Mouse (Mus musculus): ENCODE results near the gene Olfr213. TPM values are rescaled to one million over a fixed set of nuclear protein-coding genes. Genes with fewer than 3 reads are reported as not detected.
"Not testable (repeated sequence)": the region's sequence is repeated elsewhere in the genome, so short reads cannot be mapped to it uniquely, and the experiment has no call there.

The Olfr213 gene
- not detected in 2 replicates for polyA plus RNA-seq (2016; fragmentation: Nextera tagmentation; extraction: Ambion mirVana)

GRCm38 (mm10) chr6:116538156-116538555 is at the start of gene Olfr213:
Gene Olfr213, plus strand, starts transcription at chr6:116538456.
- H3K36me3 ChIP-seq: no peaks in the 10 kb centered on the region
- H3K27ac ChIP-seq: no peak within 1 kb of the TSS
- no peak within 1 kb of the TSS for H3K9ac ChIP-seq
- WGBS: 85% methylated on average over 1 of the region's 1 CpGs
- ATAC-seq (ENCODE audit: low FRiP score): no peak
- no peak within 1 kb of the TSS for H3K4me2 ChIP-seq (replicated peaks)
- H3K4me3 ChIP-seq: no peak within 1 kb of the TSS
- H3K9me3 ChIP-seq (replicated peaks): no peaks in the 10 kb centered on the region
- no peaks in the 10 kb centered on the region for H3K27me3 ChIP-seq
- no peaks in the 10 kb centered on the region for H3K4me1 ChIP-seq

- Histone ChIP-seq H3K4me3 (no peak within 1 kb of the TSS), H3K9me3 (replicated peaks) (no peaks in the 10 kb centered on the region), H3K4me1 (peaks cover 8% of the 10 kb centered on the region; the same call in 1 of the 2 replicates), H3K27me3 (no peaks in the 10 kb centered on the region), H3K4me2 (replicated peaks) (no peak within 1 kb of the TSS), H3K9ac (no peak within 1 kb of the TSS), H3K27ac (no peak within 1 kb of the TSS), H3K36me3 (no peaks in the 10 kb centered on the region)
- no peak for ATAC-seq (ENCODE audit: low FRiP score)
- WGBS: 74% methylated on average over 4 of the region's 4 CpGs
These were observed 49.5 kb upstream of the Olfr213 start, which contains the start of gene Olfr211 for GRCm38 (mm10) chr6:116488791-116489190. Gene Olfr211, plus strand, starts transcription at chr6:116489091.

GRCm38 (mm10) chr6:116493742-116494141 is 44.5 kb upstream of the Olfr213 start:
- Histone ChIP-seq H3K9ac (no peak overlapping the region), H3K36me3 (no peaks in the 10 kb centered on the region), H3K27ac (no peak overlapping the region), H3K4me2 (replicated peaks) (no peak overlapping the region), H3K27me3 (no peaks in the 10 kb centered on the region), H3K9me3 (replicated peaks) (no peaks in the 10 kb centered on the region), H3K4me3 (no peak overlapping the region), H3K4me1 (peaks cover 8% of the 10 kb centered on the region; the same call in 1 of the 2 replicates)
- no peak for ATAC-seq (ENCODE audit: low FRiP score)
- 90% methylated on average over 5 of the region's 5 CpGs for WGBS

- H3K36me3 ChIP-seq: no peaks in the 10 kb centered on the region
These were observed 42.3 kb upstream of the Olfr213 start for GRCm38 (mm10) chr6:116495960-116496359.

GRCm38 (mm10) chr6:116506302-116507003 is 31.8 kb upstream of the Olfr213 start, which contains the start of gene Olfr212:
Gene Olfr212, plus strand, starts transcription at chr6:116506516.
- not testable (repeated sequence) for H3K4me3 ChIP-seq

More at GRCm38 (mm10) chr6:116495960-116496359, 42.3 kb upstream of the Olfr213 start:
- no peaks in the 10 kb centered on the region for H3K27me3 ChIP-seq
- H3K4me1 ChIP-seq: no peaks in the 10 kb centered on the region
- ATAC-seq (ENCODE audit: low FRiP score): no peak
- no peak overlapping the region for H3K4me3 ChIP-seq
- 0 out of 2 replicates have a peak, but pooled peaks cover 2% of the 10 kb centered on the region for H3K9me3 ChIP-seq (replicated peaks)
- WGBS: 85% methylated on average over 1 of the region's 1 CpGs
- H3K27ac ChIP-seq: no peak overlapping the region
- H3K9ac ChIP-seq: no peak overlapping the region
- no peak overlapping the region for H3K4me2 ChIP-seq (replicated peaks)

GRCm38 (mm10) chr6:116514832-116515231 is 23.4 kb upstream of the Olfr213 start:
- Histone ChIP-seq H3K4me2 (replicated peaks) (no peak overlapping the region), H3K4me1 (no peaks in the 10 kb centered on the region), H3K27me3 (no peaks in the 10 kb centered on the region), H3K9ac (no peak overlapping the region), H3K4me3 (no peak overlapping the region), H3K9me3 (replicated peaks) (no peaks in the 10 kb centered on the region), H3K27ac (no peak overlapping the region), H3K36me3 (no peaks in the 10 kb centered on the region)
- ATAC-seq (ENCODE audit: low FRiP score): no peak

More at GRCm38 (mm10) chr6:116506302-116507003, 31.8 kb upstream of the Olfr213 start, which contains the start of gene Olfr212:
- not testable (repeated sequence) for H3K9ac ChIP-seq; H3K27me3 ChIP-seq; H3K4me2 ChIP-seq (replicated peaks); ATAC-seq (ENCODE audit: low FRiP score); H3K27ac ChIP-seq; H3K4me1 ChIP-seq; H3K36me3 ChIP-seq
- 91% methylated on average over 20 of the region's 20 CpGs for WGBS
- peaks cover 23% of the 10 kb centered on the region for H3K9me3 ChIP-seq (replicated peaks)

- ATAC-seq (ENCODE audit: low FRiP score): no peak
- no peaks in the 10 kb centered on the region for H3K4me1 ChIP-seq
- no peak overlapping the region for H3K4me3 ChIP-seq
- no peak overlapping the region for H3K27ac ChIP-seq
- no peaks in the 10 kb centered on the region for H3K27me3 ChIP-seq
- 93% methylated on average over 2 of the region's 2 CpGs for WGBS
- H3K9ac ChIP-seq: no peak overlapping the region
- no peaks in the 10 kb centered on the region for H3K36me3 ChIP-seq
- no peaks in the 10 kb centered on the region for H3K9me3 ChIP-seq (replicated peaks)
- H3K4me2 ChIP-seq (replicated peaks): no peak overlapping the region
These were observed 4.2 kb downstream of the Olfr213 start for GRCm38 (mm10) chr6:116542500-116542899.

- H3K4me3 ChIP-seq; H3K4me2 ChIP-seq (replicated peaks); H3K4me1 ChIP-seq; H3K27me3 ChIP-seq; H3K36me3 ChIP-seq; ATAC-seq (ENCODE audit: low FRiP score); H3K9ac ChIP-seq; H3K9me3 ChIP-seq (replicated peaks); H3K27ac ChIP-seq: not testable (repeated sequence)
- 94% methylated on average over 11 of the region's 11 CpGs for WGBS
These were observed 12.6 kb downstream of the Olfr213 start, which contains the start of gene Gm5580 for GRCm38 (mm10) chr6:116550841-116551240. Gene Gm5580, plus strand, starts transcription at chr6:116551141.

- WGBS: 85% methylated on average over 1 of the region's 1 CpGs
- no peaks in the 10 kb centered on the region for H3K4me1 ChIP-seq
- H3K4me3 ChIP-seq: no peak within 1 kb of the TSS
- no peak within 1 kb of the TSS for H3K4me2 ChIP-seq (replicated peaks)
- H3K36me3 ChIP-seq: no peaks in the 10 kb centered on the region
- no peak for ATAC-seq (ENCODE audit: low FRiP score)
- H3K27ac ChIP-seq: no peak within 1 kb of the TSS
- no peak within 1 kb of the TSS for H3K9ac ChIP-seq
- H3K9me3 ChIP-seq (replicated peaks): no peaks in the 10 kb centered on the region
- no peaks in the 10 kb centered on the region for H3K27me3 ChIP-seq
These were observed 15.7 kb downstream of the Olfr213 start, which contains the start of gene Olfr214 for GRCm38 (mm10) chr6:116553935-116554334. Gene Olfr214, plus strand, starts transcription at chr6:116554235.

- no peak for ATAC-seq (ENCODE audit: low FRiP score)
These were observed 16.7 kb downstream of the Olfr213 start for GRCm38 (mm10) chr6:116554952-116555351.

GRCm38 (mm10) chr6:116569834-116570233 is 31.6 kb downstream of the Olfr213 start:
- no peak overlapping the region for H3K4me3 ChIP-seq
- H3K27ac ChIP-seq: no peak overlapping the region
- H3K9me3 ChIP-seq (replicated peaks): no peaks in the 10 kb centered on the region
- no peak overlapping the region for H3K9ac ChIP-seq
- H3K4me2 ChIP-seq (replicated peaks): no peak overlapping the region
- H3K4me1 ChIP-seq: no peaks in the 10 kb centered on the region
- H3K36me3 ChIP-seq: no peaks in the 10 kb centered on the region
- no peak for ATAC-seq (ENCODE audit: low FRiP score)
- no peaks in the 10 kb centered on the region for H3K27me3 ChIP-seq
- 20% methylated on average over 3 of the region's 3 CpGs for WGBS

More at GRCm38 (mm10) chr6:116554952-116555351, 16.7 kb downstream of the Olfr213 start:
- Histone ChIP-seq H3K4me3 (no peak overlapping the region), H3K27ac (no peak overlapping the region), H3K9me3 (replicated peaks) (no peaks in the 10 kb centered on the region), H3K27me3 (no peaks in the 10 kb centered on the region), H3K36me3 (no peaks in the 10 kb centered on the region), H3K4me2 (replicated peaks) (no peak overlapping the region), H3K4me1 (no peaks in the 10 kb centered on the region), H3K9ac (no peak overlapping the region)
- 79% methylated on average over 3 of the region's 3 CpGs for WGBS

- no peaks in the 10 kb centered on the region for H3K9me3 ChIP-seq (replicated peaks)
- no peak within 1 kb of the TSS for H3K27ac ChIP-seq
- H3K4me3 ChIP-seq: no peak within 1 kb of the TSS
- H3K4me2 ChIP-seq (replicated peaks): no peak within 1 kb of the TSS
- no peak within 1 kb of the TSS for H3K9ac ChIP-seq
- 75% methylated on average over 4 of the region's 4 CpGs for WGBS
- no peak for ATAC-seq (ENCODE audit: low FRiP score)
- no peaks in the 10 kb centered on the region for H3K36me3 ChIP-seq
- H3K4me1 ChIP-seq: no peaks in the 10 kb centered on the region
- no peaks in the 10 kb centered on the region for H3K27me3 ChIP-seq
These were observed 45.8 kb downstream of the Olfr213 start, which contains the start of gene Olfr215 for GRCm38 (mm10) chr6:116584095-116584494. Gene Olfr215, minus strand, starts transcription at chr6:116584195.

Data from hindbrain, embryonic 12.5 days (tissue).